Mouse (Mus musculus) stomach, postnatal 0 days (tissue): ENCODE measurements around the gene Nabp2. TPM values are rescaled to one million over a fixed set of nuclear protein-coding genes. Genes with fewer than 3 reads are reported as not detected.

Experiments used
- ATAC-seq: fragments of 200-750 bp; cut with Nextera tagmentation; 2 replicates; pipeline ENCODE4 v1.8.0; 2017; ENCODE audit not compliant: low FRiP score, low TSS enrichment
- DNase-seq: peaks from one replicate; pipeline ENCODE4 v3.0.0-alpha.2; 2016; ENCODE audit warnings: low spot score
- H3K27ac ChIP-seq: fragments of 300-500 bp; sonication (generic); replicated peaks from 2 replicates; pipeline ENCODE4 v1.5.1; 2014; ENCODE audit warnings: mild to moderate bottlenecking, control low read depth
- H3K27me3 ChIP-seq: fragments of 300-500 bp; sonication (generic); 2 replicates; pipeline ENCODE4 v1.6.1; 2014; ENCODE audit warnings: low read length; ENCODE audit not compliant: control insufficient read depth, insufficient read depth
- H3K36me3 ChIP-seq: fragments of 300-500 bp; sonication (generic); 2 replicates; pipeline ENCODE4 v1.6.1; 2014; ENCODE audit warnings: low read length, mixed read lengths; ENCODE audit not compliant: control insufficient read depth, insufficient read depth
- H3K4me1 ChIP-seq: fragments of 300-500 bp; sonication (generic); replicated peaks from 2 replicates; pipeline ENCODE4 v1.6.1; 2014; ENCODE audit warnings: antibody characterized with exemption; ENCODE audit not compliant: control insufficient read depth, insufficient read depth
- H3K4me2 ChIP-seq: fragments of 300-500 bp; sonication (generic); replicated peaks from 2 replicates; pipeline ENCODE4 v1.6.1; 2014; ENCODE audit warnings: low read depth, mild to moderate bottlenecking, control low read depth, moderate library complexity
- H3K4me3 ChIP-seq: fragments of 300-500 bp; sonication (generic); 2 replicates; pipeline ENCODE4 v1.5.1; 2014; ENCODE audit warnings: low read depth, low read length, control low read depth
- H3K9ac ChIP-seq: fragments of 300-500 bp; sonication (generic); 2 replicates; pipeline ENCODE4 v1.6.1; 2014; ENCODE audit warnings: mild to moderate bottlenecking, low read length, control low read depth, mixed read lengths
- H3K9me3 ChIP-seq: fragments of 300-500 bp; sonication (generic); 2 replicates; pipeline ENCODE4 v1.6.1; 2016; ENCODE audit warnings: low read length; ENCODE audit not compliant: control insufficient read depth
- CTCF ChIP-seq: IDR thresholded peaks from 2 replicates; pipeline ENCODE4 v1.5.1; 2016; ENCODE audit warnings: antibody characterized with exemption, low read depth, mild to moderate bottlenecking, moderate library complexity
- EP300 ChIP-seq: optimal IDR thresholded peaks from 2 replicates; pipeline ENCODE3; 2016; ENCODE audit warnings: antibody characterized with exemption
- WGBS: fragments of 180-500 bp; shearing (Covaris S2); extraction: QIAGEN DNeasy Blood & Tissue Kit; methylation state at CpG from one replicate; pipeline ENCODE4 v1.1.7; 2014; 5-methylcytosine and 5-hydroxymethylcytosine counted together
- polyA plus RNA-seq: library from polyadenylated mRNA; unstranded; fragments of >200 nt; fragmentation: Nextera tagmentation; extraction: Ambion mirVana; gene quantifications from 2 replicates; pipeline ENCODE4 v1.2.1, GENCODE M21; 2015

Gene Nabp2
- polyA plus RNA-seq, 1 experiment from 2014 or later = 54.4 TPM

GRCm38 (mm10) chr10:128376099-128376454 lies 35.2 kb downstream of the Nabp2 start:
- no peak for DNase-seq
- Histone ChIP-seq H3K9me3 (no peaks in the 10 kb centered on the region), H3K27ac (peak overlapping the region; percentile 93), H3K4me3 (peak overlapping the region; percentile 90), H3K36me3 (peaks cover 6% of the 10 kb centered on the region; the same call in 1 of the 2 replicates), H3K27me3 (no peaks in the 10 kb centered on the region), H3K4me1 (peaks cover 3% of the 10 kb centered on the region; the same call in 1 of the 2 replicates), H3K4me2 (peak overlapping the region; percentile 82), H3K9ac (peak overlapping the region; percentile 96; the same call in 1 of the 2 replicates)
- no peak for ATAC-seq
- 45% methylated on average over 4 of the region's 4 CpGs for WGBS
- TF ChIP-seq EP300 = no peak
- no peak for TF ChIP-seq CTCF

- TF ChIP-seq EP300 (no peak), CTCF (peak; percentile 44)
- Histone ChIP-seq H3K4me1 (peaks cover 3% of the 10 kb centered on the region; the same call in 1 of the 2 replicates), H3K9me3 (no peaks in the 10 kb centered on the region), H3K27me3 (no peaks in the 10 kb centered on the region), H3K9ac (no peak overlapping the region), H3K4me3 (no peak overlapping the region), H3K36me3 (peaks cover 3% of the 10 kb centered on the region; the same call in 1 of the 2 replicates), H3K27ac (no peak overlapping the region), H3K4me2 (no peak overlapping the region)
- ATAC-seq = no peak
- no peak for DNase-seq
- WGBS = 82% methylated on average over 6 of the region's 6 CpGs
Observed at GRCm38 (mm10) chr10:128374393-128374792, 36.9 kb downstream of the Nabp2 start.

GRCm38 (mm10) chr10:128372989-128373748 lies 38.1 kb downstream of the Nabp2 start:
- no peak for ATAC-seq
- no peak for DNase-seq
- no peak for TF ChIP-seq CTCF
- no peak for TF ChIP-seq EP300
- WGBS = 69% methylated on average over 6 of the region's 6 CpGs
- no peaks in the 10 kb centered on the region; the same call in 1 of the 2 replicates for H3K4me1 ChIP-seq
- H3K4me3 ChIP-seq = no peak overlapping the region
- no peaks in the 10 kb centered on the region for H3K9me3 ChIP-seq
- no peak overlapping the region for H3K27ac ChIP-seq
- no peaks in the 10 kb centered on the region for H3K36me3 ChIP-seq
- H3K9ac ChIP-seq = no peak overlapping the region
- no peaks in the 10 kb centered on the region for H3K27me3 ChIP-seq
- H3K4me2 ChIP-seq = no peak overlapping the region

GRCm38 (mm10) chr10:128372142-128372541 lies 39.1 kb downstream of the Nabp2 start:
- Histone ChIP-seq H3K9ac (no peak overlapping the region), H3K4me3 (no peak overlapping the region), H3K4me1 (no peaks in the 10 kb centered on the region), H3K27me3 (no peaks in the 10 kb centered on the region), H3K9me3 (no peaks in the 10 kb centered on the region), H3K4me2 (no peak overlapping the region), H3K36me3 (no peaks in the 10 kb centered on the region), H3K27ac (no peak overlapping the region)
- TF ChIP-seq EP300 (no peak), CTCF (peak; percentile 46)
- DNase-seq = no peak
- no peak for ATAC-seq
- WGBS = 77% methylated on average over 5 of the region's 5 CpGs

- whole genome bisulfite sequencing = 56% methylated on average over 4 of the region's 4 CpGs
- DNase-seq = no peak
- no peak overlapping the region for H3K27ac ChIP-seq
Observed at GRCm38 (mm10) chr10:128370601-128371000, 40.7 kb downstream of the Nabp2 start.

GRCm38 (mm10) chr10:128370021-128370420 lies 41.3 kb downstream of the Nabp2 start:
- H3K27ac ChIP-seq = no peak overlapping the region
- no peaks in the 10 kb centered on the region for H3K9me3 ChIP-seq
- no peak overlapping the region for H3K4me2 ChIP-seq
- no peak for TF ChIP-seq CTCF
- TF ChIP-seq EP300 = no peak
- no peak overlapping the region for H3K9ac ChIP-seq
- WGBS = 67% methylated on average over 5 of the region's 6 CpGs
- H3K27me3 ChIP-seq = no peaks in the 10 kb centered on the region
- H3K36me3 ChIP-seq = no peaks in the 10 kb centered on the region
- ATAC-seq (no peak), DNase-seq (no peak)
- H3K4me1 ChIP-seq = no peaks in the 10 kb centered on the region
- no peak overlapping the region for H3K4me3 ChIP-seq

More at GRCm38 (mm10) chr10:128370601-128371000, 40.7 kb downstream of the Nabp2 start:
- no peak overlapping the region for H3K4me3 ChIP-seq
- H3K36me3 ChIP-seq = no peaks in the 10 kb centered on the region
- ATAC-seq = no peak
- no peaks in the 10 kb centered on the region for H3K4me1 ChIP-seq
- TF ChIP-seq CTCF = no peak
- TF ChIP-seq EP300 = no peak
- H3K4me2 ChIP-seq = no peak overlapping the region
- no peak overlapping the region for H3K9ac ChIP-seq
- no peaks in the 10 kb centered on the region for H3K9me3 ChIP-seq
- H3K27me3 ChIP-seq = no peaks in the 10 kb centered on the region
